Mouse (Mus musculus) spleen, adult 2 months (tissue): Measurements from ENCODE around the gene Zbtb34.

Source experiments
- CTCF ChIP-seq: fragments of 200-500 bp; IDR thresholded peaks from 2 replicates; pipeline ENCODE4 v1.5.1; 2011; ENCODE audit warnings: mild to moderate bottlenecking, inconsistent platforms; ENCODE audit not compliant: insufficient read depth, insufficient read length, insufficient replicate concordance; ENCODE audit errors: extremely low read depth
- POLR2A ChIP-seq: fragments of 200-500 bp; IDR thresholded peaks from 2 replicates; pipeline ENCODE4 v1.6.1; 2011; ENCODE audit warnings: low read depth, low read length, inconsistent platforms

DNA sequence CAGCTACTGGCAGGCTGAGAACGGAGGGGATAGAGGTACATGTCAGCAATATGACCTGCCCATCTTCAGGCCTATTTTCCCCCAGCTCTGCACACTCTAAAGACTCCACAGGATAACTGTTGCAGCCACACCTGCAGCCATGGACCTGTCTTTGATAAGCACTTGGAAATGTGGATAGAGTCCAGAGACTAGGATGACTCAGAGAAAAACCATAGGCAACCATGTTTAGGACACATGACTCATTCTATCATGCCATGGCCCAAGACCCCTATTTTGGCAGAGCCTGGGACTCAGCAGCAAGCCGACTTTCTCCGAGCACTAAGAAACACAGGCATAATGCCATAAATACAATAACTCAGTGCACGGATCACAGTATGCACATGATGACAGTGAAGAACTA is 66.5 kb downstream of the Zbtb34 start:
- TF ChIP-seq CTCF (no peak), POLR2A (no peak)
